Mouse (Mus musculus) heart, embryonic 12.5 days (tissue): ENCODE data around the gene Mthfs. TPM values are rescaled to one million over a fixed set of nuclear protein-coding genes. Genes with fewer than 3 reads are reported as not detected.

Experiments
- ATAC-seq: fragments of 200-750 bp; cut with Nextera tagmentation; 2 replicates; pipeline ENCODE4 v1.8.0; 2017; ENCODE audit warnings: moderate TSS enrichment, moderate library complexity; ENCODE audit not compliant: insufficient number of reproducible peaks, low FRiP score
- H3K27ac ChIP-seq: fragments of 300-500 bp; sonication (generic); 2 replicates; pipeline ENCODE4 v1.5.1; 2016; ENCODE audit warnings: mild to moderate bottlenecking, moderate library complexity; ENCODE audit not compliant: poor library complexity, severe bottlenecking
- H3K27me3 ChIP-seq: fragments of 300-500 bp; sonication (generic); replicated peaks from 2 replicates; pipeline ENCODE4 v1.6.1; 2016; ENCODE audit warnings: mild to moderate bottlenecking, moderate library complexity
- H3K36me3 ChIP-seq: fragments of 300-500 bp; sonication (generic); 2 replicates; pipeline ENCODE4 v1.6.1; 2016; ENCODE audit warnings: mild to moderate bottlenecking, moderate library complexity
- H3K4me1 ChIP-seq: fragments of 300-500 bp; sonication (generic); replicated peaks from 2 replicates; pipeline ENCODE4 v1.6.1; 2016; ENCODE audit warnings: mild to moderate bottlenecking
- H3K4me2 ChIP-seq: fragments of 300-500 bp; sonication (generic); 2 replicates; pipeline ENCODE4 v1.6.1; 2016; ENCODE audit warnings: mild to moderate bottlenecking, moderate library complexity
- H3K4me3 ChIP-seq: fragments of 300-500 bp; sonication (generic); 2 replicates; pipeline ENCODE4 v1.5.1; 2016; ENCODE audit warnings: mild to moderate bottlenecking
- H3K9ac ChIP-seq: fragments of 300-500 bp; sonication (generic); 2 replicates; pipeline ENCODE4 v1.6.1; 2016; ENCODE audit warnings: mild to moderate bottlenecking, moderate library complexity
- H3K9me3 ChIP-seq: fragments of 300-500 bp; sonication (generic); replicated peaks from 2 replicates; pipeline ENCODE4 v1.6.1; 2016; ENCODE audit warnings: mild to moderate bottlenecking, moderate library complexity
- WGBS: fragments of 180-500 bp; shearing (Covaris S2); methylation state at CpG from one replicate; pipeline ENCODE4 v1.1.7; 2016; 5-methylcytosine and 5-hydroxymethylcytosine counted together
- polyA plus RNA-seq: library from polyadenylated mRNA; unstranded; fragments of >200 nt; fragmentation: Nextera tagmentation; extraction: Ambion mirVana; gene quantifications from 2 replicates; pipeline ENCODE4 v1.2.1, GENCODE M21; 2016

Gene Mthfs
- polyA plus RNA-seq, 1 experiment from 2014 or later, result 15.3 TPM

DNA sequence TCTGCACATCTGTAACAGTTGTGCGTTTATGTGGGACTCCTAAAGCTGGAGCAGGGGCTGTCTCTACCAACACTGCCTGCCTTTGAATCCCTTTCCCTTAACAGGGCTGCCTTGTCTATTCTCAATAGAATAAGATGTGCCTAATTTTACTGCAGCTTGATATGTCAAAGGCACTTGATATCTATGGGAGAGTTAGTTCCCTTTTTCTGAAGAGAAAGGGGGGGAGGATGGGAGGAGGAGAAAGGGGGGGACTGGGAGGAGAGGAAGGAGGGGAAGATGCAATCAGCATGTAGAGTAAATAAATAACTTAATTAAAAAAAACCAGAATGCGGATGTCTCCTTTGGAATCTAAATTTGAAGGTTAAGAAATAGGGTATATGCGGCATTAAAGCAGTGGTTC, 82.9 kb downstream of the Mthfs start:
- H3K4me3 ChIP-seq, result no peak overlapping the region
- H3K4me1 ChIP-seq, result no peaks in the 10 kb centered on the region
- no peaks in the 10 kb centered on the region for H3K36me3 ChIP-seq
- ATAC-seq, result no peak
- H3K9me3 ChIP-seq, result no peaks in the 10 kb centered on the region
- H3K27ac ChIP-seq, result no peak overlapping the region
- H3K4me2 ChIP-seq, result no peak overlapping the region
- no peaks in the 10 kb centered on the region for H3K27me3 ChIP-seq
- 90% methylated on average over 3 of the region's 3 CpGs for WGBS
- H3K9ac ChIP-seq, result no peak overlapping the region

DNA sequence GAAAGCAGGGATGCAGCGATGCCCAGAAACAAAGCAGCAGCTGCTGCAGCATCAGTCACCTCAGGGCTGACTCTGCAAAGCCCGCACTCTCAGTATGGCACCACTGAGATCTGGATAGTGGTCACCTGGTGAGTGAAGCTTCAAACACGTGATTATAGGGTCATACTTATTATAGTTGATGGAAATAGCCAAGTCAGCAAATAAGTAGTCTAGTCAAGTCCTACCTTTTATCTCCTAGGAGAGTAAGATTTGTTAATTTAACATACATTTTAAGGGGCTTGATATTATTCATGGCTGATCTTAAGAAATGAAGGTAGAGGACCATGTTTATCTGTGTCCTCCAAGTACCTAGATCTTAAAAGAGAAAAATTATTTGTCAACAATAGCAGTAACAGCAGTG, 83.6 kb downstream of the Mthfs start:
- Histone ChIP-seq H3K9ac (no peak overlapping the region), H3K4me2 (no peak overlapping the region), H3K4me1 (no peaks in the 10 kb centered on the region), H3K27ac (no peak overlapping the region), H3K4me3 (no peak overlapping the region), H3K27me3 (no peaks in the 10 kb centered on the region), H3K9me3 (no peaks in the 10 kb centered on the region), H3K36me3 (no peaks in the 10 kb centered on the region)
- 57% methylated on average over 3 of the region's 3 CpGs for WGBS
- no peak for ATAC-seq

DNA sequence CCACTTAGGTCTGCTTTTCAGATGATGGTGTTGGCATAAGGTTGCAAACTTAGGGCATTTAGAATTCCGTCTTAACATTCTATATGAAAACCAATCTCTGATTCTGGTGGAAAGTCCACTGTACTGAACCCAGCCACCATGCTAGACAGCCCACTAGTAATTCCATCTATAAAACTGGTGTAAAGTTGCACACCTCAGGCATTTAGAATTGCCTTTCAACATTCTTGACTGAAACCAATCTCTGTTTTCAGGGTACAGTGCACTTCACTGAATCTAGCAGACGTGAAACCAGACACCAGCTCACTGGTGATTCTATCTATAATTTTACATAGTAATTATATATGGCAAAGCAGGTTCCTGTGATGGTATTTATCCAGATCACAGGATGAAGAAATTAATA, 95.2 kb downstream of the Mthfs start:
- no peaks in the 10 kb centered on the region for H3K27me3 ChIP-seq
- H3K4me1 ChIP-seq, result no peaks in the 10 kb centered on the region
- WGBS, result 72% methylated on average over 2 of the region's 2 CpGs
- no peak for ATAC-seq
- H3K27ac ChIP-seq, result no peak overlapping the region
- no peaks in the 10 kb centered on the region for H3K36me3 ChIP-seq
- no peaks in the 10 kb centered on the region for H3K9me3 ChIP-seq
- H3K9ac ChIP-seq, result no peak overlapping the region
- H3K4me2 ChIP-seq, result no peak overlapping the region
- no peak overlapping the region for H3K4me3 ChIP-seq

DNA sequence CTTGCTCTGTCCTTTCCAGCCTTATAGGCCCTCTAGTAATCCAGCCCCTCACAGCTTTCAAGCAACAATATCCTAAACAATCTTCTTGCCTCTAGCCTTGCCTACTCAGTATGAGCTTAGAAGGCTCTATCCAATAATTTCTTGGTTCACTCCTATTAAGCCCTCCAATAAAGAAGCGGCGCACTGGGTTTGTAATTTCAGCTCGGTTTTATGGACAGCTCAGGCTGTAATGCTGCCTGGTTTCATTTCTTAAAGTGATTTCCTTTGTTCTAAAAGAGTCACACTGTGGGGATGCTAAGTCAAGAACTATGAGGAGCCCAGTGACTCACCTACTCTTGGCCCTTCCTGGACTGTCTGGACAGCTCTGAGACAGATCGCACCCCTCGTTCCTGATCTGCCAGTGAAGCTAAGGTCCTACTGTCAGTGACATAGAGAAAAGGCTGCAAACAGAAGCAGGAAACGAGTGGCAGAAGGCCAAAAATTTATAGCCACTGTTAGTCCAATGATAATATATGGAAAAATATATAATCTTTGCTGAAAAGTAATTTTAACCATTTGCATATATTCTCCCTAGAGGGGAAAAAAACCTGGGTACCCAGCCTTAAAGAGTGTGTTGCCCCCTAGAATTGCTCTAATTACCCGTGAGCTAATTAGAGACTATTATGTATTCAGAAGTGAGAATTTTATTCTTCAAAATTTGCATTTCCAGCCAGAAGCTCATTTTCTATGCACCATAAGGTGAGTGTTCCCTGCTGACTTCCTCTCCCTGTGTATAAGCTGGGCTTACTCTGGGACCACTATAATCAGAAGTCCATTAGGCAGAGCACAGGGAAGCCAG, 98.1 kb downstream of the Mthfs start:
- Histone ChIP-seq H3K9me3 (no peaks in the 10 kb centered on the region), H3K9ac (no peak overlapping the region), H3K27me3 (no peaks in the 10 kb centered on the region), H3K4me2 (no peak overlapping the region), H3K36me3 (no peaks in the 10 kb centered on the region), H3K27ac (no peak overlapping the region), H3K4me1 (no peaks in the 10 kb centered on the region), H3K4me3 (no peak overlapping the region)
- WGBS, result 77% methylated on average over 7 of the region's 7 CpGs
- ATAC-seq, result no peak

DNA sequence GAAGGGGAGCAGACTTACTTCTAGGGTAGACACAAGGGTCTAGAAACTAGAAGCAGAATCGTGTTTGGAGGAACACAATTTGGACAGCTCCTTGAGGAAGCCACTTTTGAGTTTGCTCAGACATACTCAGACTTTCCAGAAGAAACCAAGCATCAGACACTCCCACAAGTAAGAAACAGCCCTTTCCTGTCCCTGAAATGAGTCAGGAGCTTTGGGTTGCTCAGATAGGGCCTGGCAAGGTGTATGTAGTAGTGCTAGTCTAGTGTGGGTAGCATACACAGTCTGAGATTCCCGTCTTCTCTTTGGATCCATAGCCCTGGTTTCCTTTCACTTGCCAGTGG, 98.7 kb downstream of the Mthfs start:
- no peak overlapping the region for H3K4me3 ChIP-seq
- 66% methylated on average over 2 of the region's 2 CpGs for WGBS
- no peaks in the 10 kb centered on the region for H3K4me1 ChIP-seq
- no peak overlapping the region for H3K4me2 ChIP-seq
- H3K9me3 ChIP-seq, result no peaks in the 10 kb centered on the region
- H3K9ac ChIP-seq, result no peak overlapping the region
- H3K27ac ChIP-seq, result no peak overlapping the region
- no peak for ATAC-seq
- H3K36me3 ChIP-seq, result no peaks in the 10 kb centered on the region
- no peaks in the 10 kb centered on the region for H3K27me3 ChIP-seq

DNA sequence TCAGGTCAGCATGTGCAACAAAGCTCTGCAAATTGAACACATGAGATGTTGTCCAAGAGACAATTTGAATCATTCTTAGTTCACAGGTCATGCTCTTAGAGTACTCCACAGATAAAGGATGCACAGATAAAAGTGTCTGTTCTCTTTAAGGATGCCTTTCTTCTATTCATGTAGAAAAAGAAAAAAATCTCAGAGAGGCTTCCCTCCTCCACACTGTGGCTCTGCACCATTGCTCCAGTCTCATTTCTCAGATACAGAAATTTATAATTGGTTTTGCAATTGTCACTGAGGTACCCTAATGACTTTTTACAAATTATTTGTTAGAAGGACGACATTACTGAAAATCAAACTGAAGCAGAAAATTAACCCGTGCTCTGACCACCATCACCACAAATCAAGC, 101.2 kb downstream of the Mthfs start:
- H3K9ac ChIP-seq, result no peak overlapping the region
- no peak overlapping the region for H3K27ac ChIP-seq
- 81% methylated on average over 2 of the region's 2 CpGs for WGBS
- no peaks in the 10 kb centered on the region for H3K9me3 ChIP-seq
- no peak overlapping the region for H3K4me2 ChIP-seq
- no peak for ATAC-seq
- no peak overlapping the region for H3K4me3 ChIP-seq
- H3K36me3 ChIP-seq, result no peaks in the 10 kb centered on the region
- H3K4me1 ChIP-seq, result no peaks in the 10 kb centered on the region
- no peaks in the 10 kb centered on the region for H3K27me3 ChIP-seq

DNA sequence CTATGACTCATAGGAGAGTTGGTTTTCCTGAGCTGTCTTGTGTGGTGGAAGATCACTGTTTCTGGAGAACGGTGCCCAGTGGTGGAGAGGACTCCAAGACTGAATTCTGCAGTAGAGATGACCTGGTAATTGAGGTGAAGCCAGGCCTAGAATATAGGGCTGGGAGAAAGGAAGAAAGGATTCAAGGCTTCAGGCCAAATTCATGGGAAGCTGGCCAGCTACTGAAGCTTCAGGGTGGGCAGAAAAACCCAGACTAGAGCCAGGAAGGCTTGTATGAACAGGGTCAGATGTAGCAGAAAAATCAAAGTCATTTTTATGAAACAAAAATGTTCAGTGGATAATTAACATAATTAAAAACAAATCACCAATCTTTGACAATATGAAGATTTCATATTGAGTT, 163.3 kb downstream of the Mthfs start:
- H3K36me3 ChIP-seq, result no peaks in the 10 kb centered on the region
- no peak overlapping the region for H3K4me3 ChIP-seq
- no peak overlapping the region for H3K9ac ChIP-seq
- H3K27ac ChIP-seq, result no peak overlapping the region
- no peak overlapping the region for H3K4me2 ChIP-seq
- 77% methylated on average over 1 of the region's 1 CpGs for WGBS
- H3K27me3 ChIP-seq, result no peaks in the 10 kb centered on the region
- no peaks in the 10 kb centered on the region for H3K4me1 ChIP-seq
- ATAC-seq, result no peak
- no peaks in the 10 kb centered on the region for H3K9me3 ChIP-seq

DNA sequence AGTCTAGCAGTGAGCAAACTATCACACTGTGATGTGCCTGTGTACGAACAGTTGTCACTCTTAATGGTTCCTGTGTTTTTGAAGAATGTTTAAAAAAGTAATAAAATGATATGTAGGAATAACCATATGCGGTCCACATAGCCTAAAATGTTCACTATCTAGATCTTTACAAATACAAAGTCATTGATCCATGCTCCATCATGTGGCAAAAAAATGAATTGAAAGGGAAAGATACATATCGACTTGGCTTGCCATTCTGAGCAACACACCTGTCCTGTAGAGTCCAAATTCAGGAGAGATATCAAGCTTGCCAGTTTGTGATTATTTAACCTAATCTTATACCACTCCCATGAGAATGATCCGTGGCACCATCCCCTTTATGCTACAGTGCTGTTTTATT, 164.2 kb downstream of the Mthfs start:
- 77% methylated on average over 4 of the region's 4 CpGs for WGBS
- Histone ChIP-seq H3K9ac (no peak overlapping the region), H3K4me1 (no peaks in the 10 kb centered on the region), H3K27ac (no peak overlapping the region), H3K4me3 (no peak overlapping the region), H3K36me3 (no peaks in the 10 kb centered on the region), H3K4me2 (no peak overlapping the region), H3K27me3 (no peaks in the 10 kb centered on the region), H3K9me3 (no peaks in the 10 kb centered on the region)
- no peak for ATAC-seq

DNA sequence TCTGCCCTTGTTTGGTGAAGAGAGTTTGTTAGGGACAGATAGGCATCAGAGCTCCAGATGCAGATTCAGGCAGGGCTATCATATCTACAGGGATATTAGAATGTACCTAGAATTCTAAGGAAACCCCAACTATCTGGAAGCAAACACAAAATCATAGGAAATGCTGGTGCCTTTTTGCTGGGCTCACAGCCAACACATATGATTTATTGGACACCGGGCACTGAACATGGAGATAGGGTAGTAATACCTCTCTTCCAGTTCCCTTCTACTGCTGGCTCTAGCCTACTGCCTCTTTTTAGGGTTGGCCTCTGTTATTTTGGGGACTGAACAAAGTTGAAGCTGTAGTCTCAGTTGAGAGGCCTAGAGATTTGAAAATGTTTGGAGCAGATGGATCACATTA, 192.6 kb downstream of the Mthfs start:
- ATAC-seq, result no peak
- no peak overlapping the region for H3K9ac ChIP-seq
- H3K27ac ChIP-seq, result no peak overlapping the region
- no peaks in the 10 kb centered on the region for H3K4me1 ChIP-seq
- H3K4me2 ChIP-seq, result no peak overlapping the region
- no peaks in the 10 kb centered on the region for H3K36me3 ChIP-seq
- no peak overlapping the region for H3K4me3 ChIP-seq
- no peaks in the 10 kb centered on the region for H3K9me3 ChIP-seq
- 97% methylated on average over 1 of the region's 1 CpGs for WGBS
- H3K27me3 ChIP-seq, result no peaks in the 10 kb centered on the region

Other genes with a start within 250 kb of the Mthfs start
- gene Trim43b, start 117.8 kb upstream of the Mthfs start, polyA plus RNA-seq, result not detected in 2 replicates
- gene Bcl2a1b, start 11.5 kb upstream of the Mthfs start, polyA plus RNA-seq, result 0.27 and 1.2 TPM in 2 replicates
- gene Gm29094, start 11.3 kb upstream of the Mthfs start, polyA plus RNA-seq, result 0.51 TPM in 1 of 2 replicates, not detected in the other